Mouse (Mus musculus): Measurements from ENCODE around the gene Cobll1. TPM values are rescaled to one million over a fixed set of nuclear protein-coding genes. Genes with fewer than 3 reads are reported as not detected.
A peak's percentile ranks its signal among the peaks of the same experiment; 100 is the strongest.

Gene Cobll1
- polyA plus RNA-seq, 1 experiment from 2014 or later, result 2.7 TPM

GRCm38 (mm10) chr2:65193091-65193795 lies 46.0 kb downstream of the Cobll1 start:
- no peak for ATAC-seq (ENCODE audit: low read depth)
- WGBS, result 82% methylated on average over 12 of the region's 12 CpGs

DNA sequence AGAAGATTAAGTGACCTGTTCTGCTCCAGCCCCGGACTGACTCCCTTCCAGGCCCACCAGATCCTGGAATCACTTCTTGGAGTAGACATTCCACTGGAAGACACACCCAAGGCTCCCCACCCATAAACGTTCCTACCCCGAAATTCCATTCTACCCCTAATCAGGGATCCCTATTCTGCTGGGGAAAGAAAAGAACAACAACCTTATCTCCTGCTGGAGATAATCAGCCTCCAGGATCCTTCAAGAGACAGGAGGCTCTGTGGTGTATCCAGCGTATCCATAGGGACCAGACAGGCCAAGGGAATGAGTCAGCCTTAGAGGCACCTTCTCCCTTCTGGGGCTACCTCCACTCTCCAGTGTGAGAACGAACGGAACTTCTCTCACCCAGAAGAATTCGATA lies 47.8 kb downstream of the Cobll1 start:
- H3K9ac ChIP-seq (replicated peaks; ENCODE audit: low read depth, low read length), result no peak overlapping the region
- no peaks in the 10 kb centered on the region for H3K4me1 ChIP-seq (ENCODE audit: control insufficient read depth, insufficient read depth, low read length)
- 77% methylated on average over 7 of the region's 7 CpGs for WGBS
- no peaks in the 10 kb centered on the region for H3K9me3 ChIP-seq (ENCODE audit: control insufficient read depth, low read length)
- ATAC-seq (ENCODE audit: low read depth), result no peak
- H3K4me3 ChIP-seq (ENCODE audit: low read depth, low read length), result no peak overlapping the region
- H3K27me3 ChIP-seq (ENCODE audit: control insufficient read depth, insufficient read depth, low read length), result no peaks in the 10 kb centered on the region
- no peaks in the 10 kb centered on the region for H3K36me3 ChIP-seq (ENCODE audit: control insufficient read depth, insufficient read depth, low read length)
- no peak overlapping the region for H3K4me2 ChIP-seq (ENCODE audit: low read depth, low read length)
- no peak overlapping the region for H3K27ac ChIP-seq (ENCODE audit: low read depth, low read length)

More at GRCm38 (mm10) chr2:65193091-65193795, 46.0 kb downstream of the Cobll1 start:
- Histone ChIP-seq H3K9me3 (ENCODE audit: control insufficient read depth, low read length) (no peaks in the 10 kb centered on the region), H3K27ac (ENCODE audit: low read depth, low read length) (no peak overlapping the region), H3K4me1 (ENCODE audit: control insufficient read depth, insufficient read depth, low read length) (no peaks in the 10 kb centered on the region), H3K27me3 (ENCODE audit: control insufficient read depth, insufficient read depth, low read length) (no peaks in the 10 kb centered on the region), H3K4me2 (ENCODE audit: low read depth, low read length) (no peak overlapping the region), H3K4me3 (ENCODE audit: low read depth, low read length) (no peak overlapping the region), H3K9ac (replicated peaks; ENCODE audit: low read depth, low read length) (no peak overlapping the region), H3K36me3 (ENCODE audit: control insufficient read depth, insufficient read depth, low read length) (no peaks in the 10 kb centered on the region)

GRCm38 (mm10) chr2:65189346-65189745 lies 49.9 kb downstream of the Cobll1 start:
- ATAC-seq (ENCODE audit: low read depth), result no peak
- 72% methylated on average over 7 of the region's 7 CpGs for WGBS

GRCm38 (mm10) chr2:65188585-65188984 lies 50.6 kb downstream of the Cobll1 start:
- no peak for ATAC-seq (ENCODE audit: low read depth)
- no peak overlapping the region for H3K27ac ChIP-seq (ENCODE audit: low read depth, low read length)
- H3K4me2 ChIP-seq (ENCODE audit: low read depth, low read length), result no peak overlapping the region
- no peaks in the 10 kb centered on the region for H3K27me3 ChIP-seq (ENCODE audit: control insufficient read depth, insufficient read depth, low read length)
- WGBS, result 78% methylated on average over 6 of the region's 6 CpGs
- no peak overlapping the region for H3K9ac ChIP-seq (replicated peaks; ENCODE audit: low read depth, low read length)
- no peak overlapping the region for H3K4me3 ChIP-seq (ENCODE audit: low read depth, low read length)
- H3K4me1 ChIP-seq (ENCODE audit: control insufficient read depth, insufficient read depth, low read length), result no peaks in the 10 kb centered on the region
- H3K9me3 ChIP-seq (ENCODE audit: control insufficient read depth, low read length), result no peaks in the 10 kb centered on the region
- H3K36me3 ChIP-seq (ENCODE audit: control insufficient read depth, insufficient read depth, low read length), result no peaks in the 10 kb centered on the region

More at GRCm38 (mm10) chr2:65189346-65189745, 49.9 kb downstream of the Cobll1 start:
- H3K4me2 ChIP-seq (ENCODE audit: low read depth, low read length), result no peak overlapping the region
- no peak overlapping the region for H3K27ac ChIP-seq (ENCODE audit: low read depth, low read length)
- H3K9me3 ChIP-seq (ENCODE audit: control insufficient read depth, low read length), result no peaks in the 10 kb centered on the region
- H3K4me3 ChIP-seq (ENCODE audit: low read depth, low read length), result no peak overlapping the region
- H3K36me3 ChIP-seq (ENCODE audit: control insufficient read depth, insufficient read depth, low read length), result no peaks in the 10 kb centered on the region
- H3K4me1 ChIP-seq (ENCODE audit: control insufficient read depth, insufficient read depth, low read length), result no peaks in the 10 kb centered on the region
- no peaks in the 10 kb centered on the region for H3K27me3 ChIP-seq (ENCODE audit: control insufficient read depth, insufficient read depth, low read length)
- H3K9ac ChIP-seq (replicated peaks; ENCODE audit: low read depth, low read length), result no peak overlapping the region

DNA sequence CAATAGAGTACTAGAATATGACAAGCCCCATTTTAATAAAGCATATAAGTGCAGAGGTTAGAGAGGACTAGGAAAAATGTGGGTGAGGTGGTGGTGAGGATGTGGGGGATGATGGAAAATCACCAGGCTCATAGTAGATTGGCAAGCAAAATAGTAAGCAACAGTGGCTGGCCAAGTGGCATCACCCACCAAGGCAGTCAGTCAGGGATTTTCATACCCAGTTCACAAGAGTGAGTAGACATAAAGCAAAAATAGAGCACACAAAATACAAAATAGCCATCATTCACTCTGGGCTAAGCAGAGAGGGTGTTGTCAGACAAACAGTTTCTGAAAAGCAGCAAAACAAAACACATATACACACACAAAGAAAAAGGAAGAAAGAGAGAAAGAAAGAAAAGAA lies 51.6 kb downstream of the Cobll1 start:
- Histone ChIP-seq H3K27me3 (ENCODE audit: control insufficient read depth, insufficient read depth, low read length) (no peaks in the 10 kb centered on the region), H3K4me1 (ENCODE audit: control insufficient read depth, insufficient read depth, low read length) (no peaks in the 10 kb centered on the region), H3K27ac (ENCODE audit: low read depth, low read length) (no peak overlapping the region), H3K4me3 (ENCODE audit: low read depth, low read length) (no peak overlapping the region), H3K9ac (replicated peaks; ENCODE audit: low read depth, low read length) (no peak overlapping the region), H3K36me3 (ENCODE audit: control insufficient read depth, insufficient read depth, low read length) (no peaks in the 10 kb centered on the region), H3K4me2 (ENCODE audit: low read depth, low read length) (no peak overlapping the region), H3K9me3 (ENCODE audit: control insufficient read depth, low read length) (no peaks in the 10 kb centered on the region)
- no peak for ATAC-seq (ENCODE audit: low read depth)

DNA sequence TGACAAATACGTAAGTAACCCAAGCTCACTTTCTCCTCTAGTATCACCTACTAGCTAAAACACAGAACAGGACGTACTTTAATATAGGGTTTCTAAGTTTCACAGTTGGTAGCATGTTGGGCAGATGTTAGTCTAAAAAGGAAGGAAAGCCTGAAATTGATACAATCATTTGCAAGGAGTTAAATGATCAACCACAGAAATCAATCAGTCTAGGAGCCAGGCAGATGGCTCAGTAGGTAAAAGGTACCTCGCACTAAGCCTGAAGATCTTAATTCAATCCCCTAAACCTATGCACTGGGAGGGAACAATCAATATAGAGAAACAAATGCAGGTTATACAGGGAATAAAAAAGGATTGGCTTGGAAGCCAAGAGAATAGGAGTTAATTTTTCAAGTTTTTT lies 52.0 kb downstream of the Cobll1 start:
- H3K36me3 ChIP-seq (ENCODE audit: control insufficient read depth, insufficient read depth, low read length), result no peaks in the 10 kb centered on the region
- no peaks in the 10 kb centered on the region for H3K4me1 ChIP-seq (ENCODE audit: control insufficient read depth, insufficient read depth, low read length)
- no peak for ATAC-seq (ENCODE audit: low read depth)
- no peak overlapping the region for H3K4me2 ChIP-seq (ENCODE audit: low read depth, low read length)
- H3K4me3 ChIP-seq (ENCODE audit: low read depth, low read length), result no peak overlapping the region
- H3K9me3 ChIP-seq (ENCODE audit: control insufficient read depth, low read length), result no peaks in the 10 kb centered on the region
- WGBS, result 87% methylated on average over 3 of the region's 3 CpGs
- no peaks in the 10 kb centered on the region for H3K27me3 ChIP-seq (ENCODE audit: control insufficient read depth, insufficient read depth, low read length)
- no peak overlapping the region for H3K9ac ChIP-seq (replicated peaks; ENCODE audit: low read depth, low read length)
- H3K27ac ChIP-seq (ENCODE audit: low read depth, low read length), result no peak overlapping the region

- Histone ChIP-seq H3K4me2 (ENCODE audit: low read depth, low read length) (no peak overlapping the region), H3K4me1 (ENCODE audit: control insufficient read depth, insufficient read depth, low read length) (0 out of 2 replicates have a peak, but pooled peaks cover 5% of the 10 kb centered on the region), H3K9ac (replicated peaks; ENCODE audit: low read depth, low read length) (no peak overlapping the region), H3K27me3 (ENCODE audit: control insufficient read depth, insufficient read depth, low read length) (no peaks in the 10 kb centered on the region), H3K9me3 (ENCODE audit: control insufficient read depth, low read length) (no peaks in the 10 kb centered on the region), H3K36me3 (ENCODE audit: control insufficient read depth, insufficient read depth, low read length) (no peaks in the 10 kb centered on the region), H3K4me3 (ENCODE audit: low read depth, low read length) (no peak overlapping the region), H3K27ac (ENCODE audit: low read depth, low read length) (no peak overlapping the region)
- 22% methylated on average over 2 of the region's 2 CpGs for WGBS
- no peak for ATAC-seq (ENCODE audit: low read depth)
These were observed 56.5 kb downstream of the Cobll1 start for GRCm38 (mm10) chr2:65182747-65183146.

- Histone ChIP-seq H3K36me3 (ENCODE audit: control insufficient read depth, insufficient read depth, low read length) (no peaks in the 10 kb centered on the region), H3K9ac (replicated peaks; ENCODE audit: low read depth, low read length) (no peak overlapping the region), H3K9me3 (ENCODE audit: control insufficient read depth, low read length) (no peaks in the 10 kb centered on the region), H3K4me2 (ENCODE audit: low read depth, low read length) (no peak overlapping the region), H3K4me1 (ENCODE audit: control insufficient read depth, insufficient read depth, low read length) (0 out of 2 replicates have a peak, but pooled peaks cover 5% of the 10 kb centered on the region), H3K27me3 (ENCODE audit: control insufficient read depth, insufficient read depth, low read length) (no peaks in the 10 kb centered on the region), H3K27ac (ENCODE audit: low read depth, low read length) (no peak overlapping the region), H3K4me3 (ENCODE audit: low read depth, low read length) (no peak overlapping the region)
- 82% methylated on average over 8 of the region's 8 CpGs for WGBS
- ATAC-seq (ENCODE audit: low read depth), result no peak
These were observed 57.5 kb downstream of the Cobll1 start for GRCm38 (mm10) chr2:65181736-65182135.

- Histone ChIP-seq H3K4me2 (ENCODE audit: low read depth, low read length) (peak overlapping the region; percentile 17; the same call in 1 of the 2 replicates), H3K27me3 (ENCODE audit: control insufficient read depth, insufficient read depth, low read length) (no peaks in the 10 kb centered on the region), H3K36me3 (ENCODE audit: control insufficient read depth, insufficient read depth, low read length) (no peaks in the 10 kb centered on the region), H3K9ac (replicated peaks; ENCODE audit: low read depth, low read length) (no peak overlapping the region), H3K27ac (ENCODE audit: low read depth, low read length) (no peak overlapping the region; the same call in 1 of the 2 replicates), H3K9me3 (ENCODE audit: control insufficient read depth, low read length) (no peaks in the 10 kb centered on the region), H3K4me3 (ENCODE audit: low read depth, low read length) (no peak overlapping the region), H3K4me1 (ENCODE audit: control insufficient read depth, insufficient read depth, low read length) (0 out of 2 replicates have a peak, but pooled peaks cover 5% of the 10 kb centered on the region)
- ATAC-seq (ENCODE audit: low read depth), result peak; percentile 68; the same call in 1 of the 2 replicates
- WGBS, result 23% methylated on average over 9 of the region's 9 CpGs
These were observed 58.0 kb downstream of the Cobll1 start for GRCm38 (mm10) chr2:65181066-65181716.
